Mouse (Mus musculus) stomach, postnatal 0 days (tissue): ENCODE results near the gene Serinc3. TPM values are rescaled to one million over a fixed set of nuclear protein-coding genes. Genes with fewer than 3 reads are reported as not detected.

Experiments used
- ATAC-seq: fragments of 200-750 bp; cut with Nextera tagmentation; 2 replicates; pipeline ENCODE4 v1.8.0; 2017; ENCODE audit not compliant: low FRiP score, low TSS enrichment
- DNase-seq: peaks from one replicate; pipeline ENCODE4 v3.0.0-alpha.2; 2016; ENCODE audit warnings: low spot score
- H3K27ac ChIP-seq: fragments of 300-500 bp; sonication (generic); replicated peaks from 2 replicates; pipeline ENCODE4 v1.5.1; 2014; ENCODE audit warnings: mild to moderate bottlenecking, control low read depth
- H3K27me3 ChIP-seq: fragments of 300-500 bp; sonication (generic); 2 replicates; pipeline ENCODE4 v1.6.1; 2014; ENCODE audit warnings: low read length; ENCODE audit not compliant: control insufficient read depth, insufficient read depth
- H3K36me3 ChIP-seq: fragments of 300-500 bp; sonication (generic); 2 replicates; pipeline ENCODE4 v1.6.1; 2014; ENCODE audit warnings: low read length, mixed read lengths; ENCODE audit not compliant: control insufficient read depth, insufficient read depth
- H3K4me1 ChIP-seq: fragments of 300-500 bp; sonication (generic); replicated peaks from 2 replicates; pipeline ENCODE4 v1.6.1; 2014; ENCODE audit warnings: antibody characterized with exemption; ENCODE audit not compliant: control insufficient read depth, insufficient read depth
- H3K4me2 ChIP-seq: fragments of 300-500 bp; sonication (generic); replicated peaks from 2 replicates; pipeline ENCODE4 v1.6.1; 2014; ENCODE audit warnings: low read depth, mild to moderate bottlenecking, control low read depth, moderate library complexity
- H3K4me3 ChIP-seq: fragments of 300-500 bp; sonication (generic); 2 replicates; pipeline ENCODE4 v1.5.1; 2014; ENCODE audit warnings: low read depth, low read length, control low read depth
- H3K9ac ChIP-seq: fragments of 300-500 bp; sonication (generic); 2 replicates; pipeline ENCODE4 v1.6.1; 2014; ENCODE audit warnings: mild to moderate bottlenecking, low read length, control low read depth, mixed read lengths
- H3K9me3 ChIP-seq: fragments of 300-500 bp; sonication (generic); 2 replicates; pipeline ENCODE4 v1.6.1; 2016; ENCODE audit warnings: low read length; ENCODE audit not compliant: control insufficient read depth
- CTCF ChIP-seq: IDR thresholded peaks from 2 replicates; pipeline ENCODE4 v1.5.1; 2016; ENCODE audit warnings: antibody characterized with exemption, low read depth, mild to moderate bottlenecking, moderate library complexity
- EP300 ChIP-seq: optimal IDR thresholded peaks from 2 replicates; pipeline ENCODE3; 2016; ENCODE audit warnings: antibody characterized with exemption
- WGBS: fragments of 180-500 bp; shearing (Covaris S2); extraction: QIAGEN DNeasy Blood & Tissue Kit; methylation state at CpG from one replicate; pipeline ENCODE4 v1.1.7; 2014; 5-methylcytosine and 5-hydroxymethylcytosine counted together
- polyA plus RNA-seq: library from polyadenylated mRNA; unstranded; fragments of >200 nt; fragmentation: Nextera tagmentation; extraction: Ambion mirVana; gene quantifications from 2 replicates; pipeline ENCODE4 v1.2.1, GENCODE M21; 2015

Gene Serinc3
- polyA plus RNA-seq, 1 experiment from 2014 or later: 35.8 TPM

- no peak overlapping the region for H3K4me2 ChIP-seq
- H3K27me3 ChIP-seq: no peaks in the 10 kb centered on the region
- DNase-seq (no peak), ATAC-seq (no peak)
- no peak overlapping the region for H3K4me3 ChIP-seq
- H3K4me1 ChIP-seq: no peaks in the 10 kb centered on the region
- no peaks in the 10 kb centered on the region for H3K9me3 ChIP-seq
- WGBS: 83% methylated on average over 4 of the region's 4 CpGs
- H3K9ac ChIP-seq: no peak overlapping the region
- H3K27ac ChIP-seq: no peak overlapping the region
- no peak for TF ChIP-seq CTCF
- peaks cover 12% of the 10 kb centered on the region for H3K36me3 ChIP-seq
Observed at GRCm38 (mm10) chr2:163615906-163616651, 28.9 kb downstream of the Serinc3 start.

GRCm38 (mm10) chr2:163615401-163615800 is 29.5 kb downstream of the Serinc3 start:
- no peak overlapping the region for H3K27ac ChIP-seq
- DNase-seq (no peak), ATAC-seq (no peak)
- H3K9ac ChIP-seq: no peak overlapping the region
- no peak overlapping the region for H3K4me3 ChIP-seq
- no peaks in the 10 kb centered on the region for H3K9me3 ChIP-seq
- TF ChIP-seq EP300: no peak
- no peak for TF ChIP-seq CTCF
- 89% methylated on average over 9 of the region's 9 CpGs for WGBS
- no peaks in the 10 kb centered on the region for H3K4me1 ChIP-seq
- H3K27me3 ChIP-seq: no peaks in the 10 kb centered on the region
- no peak overlapping the region for H3K4me2 ChIP-seq
- H3K36me3 ChIP-seq: peaks cover 11% of the 10 kb centered on the region

GRCm38 (mm10) chr2:163613990-163614389 is 30.9 kb downstream of the Serinc3 start:
- H3K27ac ChIP-seq: no peak overlapping the region
- no peak overlapping the region for H3K4me2 ChIP-seq
- TF ChIP-seq EP300 (no peak), CTCF (peak; percentile 35)
- no peak overlapping the region for H3K9ac ChIP-seq
- ATAC-seq: no peak
- H3K36me3 ChIP-seq: peaks cover 6% of the 10 kb centered on the region
- H3K9me3 ChIP-seq: no peaks in the 10 kb centered on the region
- H3K4me3 ChIP-seq: no peak overlapping the region
- H3K4me1 ChIP-seq: no peaks in the 10 kb centered on the region
- WGBS: 92% methylated on average over 4 of the region's 4 CpGs
- DNase-seq: no peak
- no peaks in the 10 kb centered on the region for H3K27me3 ChIP-seq

GRCm38 (mm10) chr2:163613206-163613605 is 31.7 kb downstream of the Serinc3 start:
- no peak for ATAC-seq
- Histone ChIP-seq H3K27me3 (no peaks in the 10 kb centered on the region), H3K4me1 (no peaks in the 10 kb centered on the region), H3K27ac (no peak overlapping the region), H3K4me3 (no peak overlapping the region), H3K9ac (no peak overlapping the region), H3K4me2 (no peak overlapping the region), H3K9me3 (no peaks in the 10 kb centered on the region), H3K36me3 (peaks cover 4% of the 10 kb centered on the region)
- 95% methylated on average over 5 of the region's 5 CpGs for WGBS
- DNase-seq: no peak
- no peak for TF ChIP-seq EP300
- no peak for TF ChIP-seq CTCF

GRCm38 (mm10) chr2:163611176-163611575 is 33.8 kb downstream of the Serinc3 start:
- Histone ChIP-seq H3K27ac (no peak overlapping the region), H3K9me3 (no peaks in the 10 kb centered on the region), H3K27me3 (no peaks in the 10 kb centered on the region), H3K4me3 (no peak overlapping the region), H3K36me3 (peaks cover 7% of the 10 kb centered on the region), H3K4me2 (no peak overlapping the region), H3K9ac (no peak overlapping the region), H3K4me1 (no peaks in the 10 kb centered on the region)
- ATAC-seq: peak; percentile 63
- WGBS: 61% methylated on average over 9 of the region's 9 CpGs
- DNase-seq: no peak
- TF ChIP-seq CTCF (no peak), EP300 (peak; percentile 32)

- no peaks in the 10 kb centered on the region for H3K9me3 ChIP-seq
- H3K36me3 ChIP-seq: peaks cover 3% of the 10 kb centered on the region; the same call in 1 of the 2 replicates
- WGBS: 83% methylated on average over 12 of the region's 12 CpGs
- no peak overlapping the region for H3K4me3 ChIP-seq
- no peaks in the 10 kb centered on the region for H3K4me1 ChIP-seq
- no peak for TF ChIP-seq CTCF
- no peak for TF ChIP-seq EP300
- ATAC-seq: no peak
- H3K9ac ChIP-seq: no peak overlapping the region
- no peak for DNase-seq
- H3K27me3 ChIP-seq: no peaks in the 10 kb centered on the region
- no peak overlapping the region for H3K27ac ChIP-seq
- H3K4me2 ChIP-seq: no peak overlapping the region
Observed at GRCm38 (mm10) chr2:163609281-163609975, 35.5 kb downstream of the Serinc3 start.
